ENCODE assay signal across 8 mouse cellular contexts in genomic region chr6:122602242-122602991, GRCm38 (mm10). TPM values are rescaled to one million over a fixed set of nuclear protein-coding genes. Genes with fewer than 3 reads are reported as not detected.
DNase-seq lines count a peak whose midpoint lies in the region; ATAC-seq and TF ChIP-seq lines count a peak whose summit lies in the region.

TSS of gene Apobec1 (minus strand) at chr6:122602444.

- TF ChIP-seq POLR2A in small intestine, adult 2 months (IDR thresholded peaks at IDR 0.05; ENCODE audit: low read depth, low read length): peak; percentile 50; the same call in 1 of the 2 replicates

- TF ChIP-seq CTCF in small intestine, adult 2 months (IDR thresholded peaks at IDR 0.05; ENCODE audit: extremely low read depth, insufficient read length, insufficient replicate concordance, low read depth, low read length): no peak

- ATAC-seq in cerebellum, adult (ENCODE audit: insufficient number of reproducible peaks, low FRiP score, low TSS enrichment): peak; percentile 56; the same call in 1 of the 2 replicates
- peak; percentile 51; the same call in 1 of the 2 replicates for ATAC-seq in embryonic facial prominence, embryonic 11.5 days (replicated peaks; ENCODE audit: insufficient number of reproducible peaks, low FRiP score, low TSS enrichment, low read depth)
- peak; percentile 76 for ATAC-seq in granulocyte monocyte progenitor cell, adult 5-6 weeks (replicated peaks; ENCODE audit: poor library complexity, severe bottlenecking)
- peak; percentile 67 for ATAC-seq in midbrain, embryonic 12.5 days (ENCODE audit: low FRiP score, low read depth)

- peak within 1 kb of the TSS; percentile 30 for H3K4me3 ChIP-seq in embryonic facial prominence, embryonic 11.5 days (ENCODE audit: low read depth, low read length)
- H3K4me3 ChIP-seq in limb, embryonic 10.5 days: peak within 1 kb of the TSS; percentile 49
- H3K4me3 ChIP-seq in midbrain, embryonic 12.5 days: peak within 1 kb of the TSS; percentile 42
- peak within 1 kb of the TSS; percentile 70 for H3K4me3 ChIP-seq in small intestine, adult 2 months (ENCODE audit: low read depth, low read length)

- H3K27me3 ChIP-seq in embryonic facial prominence, embryonic 11.5 days (ENCODE audit: control insufficient read depth, insufficient read depth, low read length): no peaks in the 10 kb centered on the region
- no peaks in the 10 kb centered on the region for H3K27me3 ChIP-seq in limb, embryonic 10.5 days (ENCODE audit: low read depth, poor library complexity, severe bottlenecking)
- no peaks in the 10 kb centered on the region for H3K27me3 ChIP-seq in midbrain, embryonic 12.5 days
- no peaks in the 10 kb centered on the region for H3K27me3 ChIP-seq in small intestine, adult 2 months (ENCODE audit: control insufficient read depth, insufficient read depth, low read length)

- peak within 1 kb of the TSS; percentile 44 for H3K4me2 ChIP-seq in embryonic facial prominence, embryonic 11.5 days (ENCODE audit: low read depth, low read length)
- peak within 1 kb of the TSS; percentile 63 for H3K4me2 ChIP-seq in midbrain, embryonic 12.5 days (replicated peaks)

- 8% methylated on average over 22 of the region's 22 CpGs for WGBS in embryonic facial prominence, embryonic 11.5 days
- WGBS in limb, embryonic 10.5 days: 11% methylated on average over 22 of the region's 22 CpGs
- WGBS in midbrain, embryonic 12.5 days: 10% methylated on average over 22 of the region's 22 CpGs
- WGBS in small intestine, adult 2 months: under 1% methylated on average over 22 of the region's 22 CpGs

- H3K9ac ChIP-seq in embryonic facial prominence, embryonic 11.5 days (replicated peaks; ENCODE audit: low read length): peak within 1 kb of the TSS; percentile 54
- peak within 1 kb of the TSS; percentile 55 for H3K9ac ChIP-seq in midbrain, embryonic 12.5 days (replicated peaks)

- H3K9me3 ChIP-seq in embryonic facial prominence, embryonic 11.5 days (replicated peaks; ENCODE audit: control insufficient read depth, low read length): no peaks in the 10 kb centered on the region
- H3K9me3 ChIP-seq in limb, embryonic 10.5 days (replicated peaks): no peaks in the 10 kb centered on the region
- no peaks in the 10 kb centered on the region for H3K9me3 ChIP-seq in midbrain, embryonic 12.5 days

- H3K27ac ChIP-seq in embryonic facial prominence, embryonic 11.5 days (replicated peaks; ENCODE audit: low read depth, low read length): no peak within 1 kb of the TSS
- H3K27ac ChIP-seq in limb, embryonic 10.5 days: peak within 1 kb of the TSS; percentile 75
- H3K27ac ChIP-seq in midbrain, embryonic 12.5 days (replicated peaks): no peak within 1 kb of the TSS
- peak within 1 kb of the TSS; percentile 77 for H3K27ac ChIP-seq in small intestine, adult 2 months (ENCODE audit: insufficient read depth, low read depth, low read length)

- no peaks in the 10 kb centered on the region for H3K4me1 ChIP-seq in embryonic facial prominence, embryonic 11.5 days (ENCODE audit: control insufficient read depth, insufficient read depth, low read length)
- no peaks in the 10 kb centered on the region for H3K4me1 ChIP-seq in limb, embryonic 10.5 days
- H3K4me1 ChIP-seq in midbrain, embryonic 12.5 days: 0 out of 2 replicates have a peak, but pooled peaks cover 2% of the 10 kb centered on the region
- peaks cover 3% of the 10 kb centered on the region; the same call in 1 of the 2 replicates for H3K4me1 ChIP-seq in small intestine, adult 2 months (ENCODE audit: control insufficient read depth, insufficient read depth, insufficient read length, low read length)

- no peaks in the 10 kb centered on the region for H3K36me3 ChIP-seq in embryonic facial prominence, embryonic 11.5 days (replicated peaks; ENCODE audit: control insufficient read depth, insufficient read depth, low read depth, low read length)
- no peaks in the 10 kb centered on the region for H3K36me3 ChIP-seq in limb, embryonic 10.5 days
- no peaks in the 10 kb centered on the region for H3K36me3 ChIP-seq in midbrain, embryonic 12.5 days
- no peaks in the 10 kb centered on the region for H3K36me3 ChIP-seq in small intestine, adult 2 months (ENCODE audit: control insufficient read depth, insufficient read depth, low read length)

- no peak for DNase-seq in cerebellum, adult 11-12 months
- peak; percentile 78 for DNase-seq in embryonic facial prominence, embryonic 11.5 days (ENCODE audit: low spot score)
- peak; percentile 78 for DNase-seq in kidney, adult 11 months
- peak; percentile 65 for DNase-seq in limb, embryonic 10.5 days (ENCODE audit: low spot score)

RNA-seq across cellular contexts. Expression of gene Apobec1, which starts in this region (rescaled TPM):
- polyA plus RNA-seq in embryonic facial prominence, embryonic 11.5 days (2014; fragmentation: Nextera tagmentation; extraction: Ambion mirVana): 1.0 and 2.6 TPM in 2 replicates
- 17.0 and 28.1 TPM in 2 replicates for total RNA-seq in granulocyte monocyte progenitor cell, adult 5-6 weeks (2014; fragmentation: Nextera tagmentation)
- total RNA-seq in granulocyte monocyte progenitor cell, adult 5-6 weeks (2017): 11.9 and 15.3 TPM in 2 replicates
- polyA plus RNA-seq in limb, embryonic 10.5 days (2016; fragmentation: Nextera tagmentation; extraction: Ambion mirVana): 0.63 and 1.5 TPM in 2 replicates
- 1.7 and 2.8 TPM in 2 replicates for polyA plus RNA-seq in midbrain, embryonic 12.5 days (2016; fragmentation: Nextera tagmentation; extraction: Ambion mirVana)
- polyA plus RNA-seq in small intestine, adult 2 months (2012; rRNA removed): 15.2 and 15.5 TPM in 2 replicates

Comparison
In these comparisons a context has a peak if more than half of its experiments do, and no peak if none do; other contexts are left out.
1. H3K27ac ChIP-seq: peak in limb, embryonic 10.5 days (single experiment) and small intestine, adult 2 months (single experiment); none in embryonic facial prominence, embryonic 11.5 days (single experiment) and midbrain, embryonic 12.5 days (single experiment).
2. Peak in every context shown above with its lines, with median percentiles within 50 percentile points of each other: ATAC-seq and H3K4me3 ChIP-seq.